Mouse (Mus musculus): ENCODE measurements around the gene Ppm1l. TPM values are rescaled to one million over a fixed set of nuclear protein-coding genes. Genes with fewer than 3 reads are reported as not detected.

Gene Ppm1l
- polyA plus RNA-seq, 1 experiment from 2014 or later = 5.6 TPM

- Histone ChIP-seq H3K9me3 (replicated peaks; ENCODE audit: control insufficient read depth, low read length) (no peaks in the 10 kb centered on the region), H3K27me3 (ENCODE audit: control insufficient read depth, insufficient read depth, low read length) (no peaks in the 10 kb centered on the region), H3K27ac (ENCODE audit: low read depth, low read length) (no peak overlapping the region), H3K9ac (ENCODE audit: low read depth, low read length) (no peak overlapping the region), H3K36me3 (ENCODE audit: control insufficient read depth, insufficient read depth, low read length) (no peaks in the 10 kb centered on the region), H3K4me3 (ENCODE audit: low read depth, low read length) (no peak overlapping the region), H3K4me2 (peak overlapping the region; percentile 40), H3K4me1 (ENCODE audit: control insufficient read depth, insufficient read depth, low read length) (peaks cover 7% of the 10 kb centered on the region; the same call in 1 of the 2 replicates)
- WGBS (ENCODE audit: insufficient replicate concordance) = 29% methylated on average over 12 of the region's 12 CpGs
- no peak for ATAC-seq (replicated peaks; ENCODE audit: insufficient number of reproducible peaks, low FRiP score, low TSS enrichment)
Measured at GRCm38 (mm10) chr3:69475850-69476450, 159.3 kb downstream of the Ppm1l start.

DNA sequence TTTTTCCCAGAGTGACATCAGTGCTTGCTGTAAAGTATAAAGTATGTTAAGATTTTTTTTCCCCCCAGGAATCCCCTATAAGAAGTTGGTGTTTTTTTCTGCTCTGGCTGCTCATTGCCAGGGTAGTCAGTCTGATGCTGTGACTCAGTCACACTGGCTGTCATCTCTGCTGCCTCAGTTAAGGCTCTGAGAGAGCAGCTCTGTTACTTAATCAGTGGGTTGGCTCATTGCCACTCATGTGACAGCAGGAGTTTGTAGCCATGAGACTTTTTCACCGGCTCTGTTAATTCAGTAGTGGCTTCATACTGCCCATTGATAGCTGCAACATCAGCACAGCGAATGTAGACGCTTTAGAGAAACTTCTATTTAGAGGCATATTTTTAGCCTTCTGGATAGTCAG lies 163.3 kb downstream of the Ppm1l start:
- no peaks in the 10 kb centered on the region for H3K36me3 ChIP-seq (ENCODE audit: control insufficient read depth, insufficient read depth, low read length)
- no peak overlapping the region for H3K27ac ChIP-seq (ENCODE audit: low read depth, low read length)
- no peaks in the 10 kb centered on the region for H3K27me3 ChIP-seq (ENCODE audit: control insufficient read depth, insufficient read depth, low read length)
- WGBS (ENCODE audit: insufficient replicate concordance) = 64% methylated on average over 3 of the region's 3 CpGs
- H3K4me2 ChIP-seq = no peak overlapping the region
- peaks cover 7% of the 10 kb centered on the region; the same call in 1 of the 2 replicates for H3K4me1 ChIP-seq (ENCODE audit: control insufficient read depth, insufficient read depth, low read length)
- H3K9ac ChIP-seq (ENCODE audit: low read depth, low read length) = no peak overlapping the region
- no peak overlapping the region for H3K4me3 ChIP-seq (ENCODE audit: low read depth, low read length)
- no peak for ATAC-seq (replicated peaks; ENCODE audit: insufficient number of reproducible peaks, low FRiP score, low TSS enrichment)
- H3K9me3 ChIP-seq (replicated peaks; ENCODE audit: control insufficient read depth, low read length) = no peaks in the 10 kb centered on the region

DNA sequence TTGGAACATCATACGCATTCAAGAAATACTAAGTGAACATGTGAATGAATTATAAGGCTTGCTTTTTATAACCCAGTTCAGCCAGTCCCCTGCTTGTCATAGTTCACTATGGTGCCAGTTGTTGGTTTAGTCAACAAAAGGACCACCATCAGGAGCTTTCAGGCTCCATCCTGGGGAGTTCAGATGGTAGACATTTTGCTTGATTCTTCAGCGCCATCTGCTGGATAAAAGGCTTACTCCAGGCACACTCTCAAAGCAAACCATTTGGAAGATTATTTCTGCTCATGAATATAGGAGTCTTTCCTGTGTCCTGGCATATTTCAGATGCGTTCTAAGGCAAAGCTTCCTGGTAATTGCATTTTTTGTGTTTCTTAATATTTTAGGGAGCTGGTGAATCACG lies 165.2 kb downstream of the Ppm1l start:
- Histone ChIP-seq H3K4me1 (ENCODE audit: control insufficient read depth, insufficient read depth, low read length) (peaks cover 4% of the 10 kb centered on the region; the same call in 1 of the 2 replicates), H3K9me3 (replicated peaks; ENCODE audit: control insufficient read depth, low read length) (no peaks in the 10 kb centered on the region), H3K9ac (ENCODE audit: low read depth, low read length) (no peak overlapping the region), H3K27ac (ENCODE audit: low read depth, low read length) (no peak overlapping the region), H3K4me2 (no peak overlapping the region), H3K4me3 (ENCODE audit: low read depth, low read length) (no peak overlapping the region), H3K27me3 (ENCODE audit: control insufficient read depth, insufficient read depth, low read length) (no peaks in the 10 kb centered on the region), H3K36me3 (ENCODE audit: control insufficient read depth, insufficient read depth, low read length) (no peaks in the 10 kb centered on the region)
- 34% methylated on average over 4 of the region's 4 CpGs for WGBS (ENCODE audit: insufficient replicate concordance)
- ATAC-seq (replicated peaks; ENCODE audit: insufficient number of reproducible peaks, low FRiP score, low TSS enrichment) = no peak

GRCm38 (mm10) chr3:69484006-69484574 lies 167.4 kb downstream of the Ppm1l start:
- WGBS (ENCODE audit: insufficient replicate concordance) = 85% methylated on average over 13 of the region's 13 CpGs
- Histone ChIP-seq H3K4me1 (ENCODE audit: control insufficient read depth, insufficient read depth, low read length) (peaks cover 4% of the 10 kb centered on the region; the same call in 1 of the 2 replicates), H3K27ac (ENCODE audit: low read depth, low read length) (no peak overlapping the region), H3K9me3 (replicated peaks; ENCODE audit: control insufficient read depth, low read length) (no peaks in the 10 kb centered on the region), H3K27me3 (ENCODE audit: control insufficient read depth, insufficient read depth, low read length) (no peaks in the 10 kb centered on the region), H3K36me3 (ENCODE audit: control insufficient read depth, insufficient read depth, low read length) (no peaks in the 10 kb centered on the region), H3K4me2 (no peak overlapping the region), H3K4me3 (ENCODE audit: low read depth, low read length) (no peak overlapping the region), H3K9ac (ENCODE audit: low read depth, low read length) (no peak overlapping the region)
- ATAC-seq (replicated peaks; ENCODE audit: insufficient number of reproducible peaks, low FRiP score, low TSS enrichment) = no peak

- no peaks in the 10 kb centered on the region for H3K9me3 ChIP-seq (replicated peaks; ENCODE audit: control insufficient read depth, low read length)
- no peak overlapping the region for H3K27ac ChIP-seq (ENCODE audit: low read depth, low read length)
- H3K4me3 ChIP-seq (ENCODE audit: low read depth, low read length) = no peak overlapping the region
- no peak overlapping the region for H3K9ac ChIP-seq (ENCODE audit: low read depth, low read length)
- H3K4me2 ChIP-seq = no peak overlapping the region
- no peaks in the 10 kb centered on the region for H3K27me3 ChIP-seq (ENCODE audit: control insufficient read depth, insufficient read depth, low read length)
- WGBS (ENCODE audit: insufficient replicate concordance) = 64% methylated on average over 4 of the region's 4 CpGs
- no peaks in the 10 kb centered on the region for H3K36me3 ChIP-seq (ENCODE audit: control insufficient read depth, insufficient read depth, low read length)
- ATAC-seq (replicated peaks; ENCODE audit: insufficient number of reproducible peaks, low FRiP score, low TSS enrichment) = no peak
- peaks cover 6% of the 10 kb centered on the region; the same call in 1 of the 2 replicates for H3K4me1 ChIP-seq (ENCODE audit: control insufficient read depth, insufficient read depth, low read length)
Measured at GRCm38 (mm10) chr3:69484582-69484981, 167.9 kb downstream of the Ppm1l start.

- no peak overlapping the region for H3K4me3 ChIP-seq (ENCODE audit: low read depth, low read length)
- H3K27me3 ChIP-seq (ENCODE audit: control insufficient read depth, insufficient read depth, low read length) = no peaks in the 10 kb centered on the region
- H3K36me3 ChIP-seq (ENCODE audit: control insufficient read depth, insufficient read depth, low read length) = no peaks in the 10 kb centered on the region
- H3K4me2 ChIP-seq = no peak overlapping the region
- ATAC-seq (replicated peaks; ENCODE audit: insufficient number of reproducible peaks, low FRiP score, low TSS enrichment) = no peak
- H3K9me3 ChIP-seq (replicated peaks; ENCODE audit: control insufficient read depth, low read length) = no peaks in the 10 kb centered on the region
- no peak overlapping the region for H3K27ac ChIP-seq (ENCODE audit: low read depth, low read length)
- peaks cover 5% of the 10 kb centered on the region; the same call in 1 of the 2 replicates for H3K4me1 ChIP-seq (ENCODE audit: control insufficient read depth, insufficient read depth, low read length)
- no peak overlapping the region for H3K9ac ChIP-seq (ENCODE audit: low read depth, low read length)
- WGBS (ENCODE audit: insufficient replicate concordance) = 84% methylated on average over 3 of the region's 3 CpGs
Measured at GRCm38 (mm10) chr3:69485347-69485746, 168.7 kb downstream of the Ppm1l start.

GRCm38 (mm10) chr3:69485756-69486155 lies 169.1 kb downstream of the Ppm1l start:
- Histone ChIP-seq H3K4me3 (ENCODE audit: low read depth, low read length) (no peak overlapping the region), H3K9ac (ENCODE audit: low read depth, low read length) (no peak overlapping the region), H3K9me3 (replicated peaks; ENCODE audit: control insufficient read depth, low read length) (no peaks in the 10 kb centered on the region), H3K27ac (ENCODE audit: low read depth, low read length) (no peak overlapping the region), H3K27me3 (ENCODE audit: control insufficient read depth, insufficient read depth, low read length) (no peaks in the 10 kb centered on the region), H3K36me3 (ENCODE audit: control insufficient read depth, insufficient read depth, low read length) (no peaks in the 10 kb centered on the region), H3K4me2 (no peak overlapping the region), H3K4me1 (ENCODE audit: control insufficient read depth, insufficient read depth, low read length) (peaks cover 2% of the 10 kb centered on the region; the same call in 1 of the 2 replicates)
- no peak for ATAC-seq (replicated peaks; ENCODE audit: insufficient number of reproducible peaks, low FRiP score, low TSS enrichment)
- WGBS (ENCODE audit: insufficient replicate concordance) = 58% methylated on average over 2 of the region's 2 CpGs

- Histone ChIP-seq H3K27ac (ENCODE audit: low read depth, low read length) (no peak overlapping the region), H3K4me3 (ENCODE audit: low read depth, low read length) (no peak overlapping the region), H3K27me3 (ENCODE audit: control insufficient read depth, insufficient read depth, low read length) (no peaks in the 10 kb centered on the region), H3K9ac (ENCODE audit: low read depth, low read length) (no peak overlapping the region), H3K9me3 (replicated peaks; ENCODE audit: control insufficient read depth, low read length) (no peaks in the 10 kb centered on the region), H3K4me2 (no peak overlapping the region), H3K4me1 (ENCODE audit: control insufficient read depth, insufficient read depth, low read length) (peaks cover 2% of the 10 kb centered on the region; the same call in 1 of the 2 replicates), H3K36me3 (ENCODE audit: control insufficient read depth, insufficient read depth, low read length) (no peaks in the 10 kb centered on the region)
- 78% methylated on average over 6 of the region's 6 CpGs for WGBS (ENCODE audit: insufficient replicate concordance)
- no peak for ATAC-seq (replicated peaks; ENCODE audit: insufficient number of reproducible peaks, low FRiP score, low TSS enrichment)
Measured at GRCm38 (mm10) chr3:69487471-69487870, 170.8 kb downstream of the Ppm1l start.

- no peak for ATAC-seq (replicated peaks; ENCODE audit: insufficient number of reproducible peaks, low FRiP score, low TSS enrichment)
Measured at GRCm38 (mm10) chr3:69489669-69490068, 173.0 kb downstream of the Ppm1l start.

More at GRCm38 (mm10) chr3:69489669-69490068, 173.0 kb downstream of the Ppm1l start:
- Histone ChIP-seq H3K9me3 (replicated peaks; ENCODE audit: control insufficient read depth, low read length) (no peaks in the 10 kb centered on the region), H3K27ac (ENCODE audit: low read depth, low read length) (no peak overlapping the region), H3K9ac (ENCODE audit: low read depth, low read length) (no peak overlapping the region), H3K36me3 (ENCODE audit: control insufficient read depth, insufficient read depth, low read length) (no peaks in the 10 kb centered on the region), H3K27me3 (ENCODE audit: control insufficient read depth, insufficient read depth, low read length) (no peaks in the 10 kb centered on the region), H3K4me2 (no peak overlapping the region), H3K4me3 (ENCODE audit: low read depth, low read length) (no peak overlapping the region), H3K4me1 (ENCODE audit: control insufficient read depth, insufficient read depth, low read length) (peaks cover 2% of the 10 kb centered on the region; the same call in 1 of the 2 replicates)
- 47% methylated on average over 3 of the region's 3 CpGs for WGBS (ENCODE audit: insufficient replicate concordance)
